Mouse (Mus musculus) C2C12 (cell line): ENCODE results near the gene Cenpj.

Experiments
- CTCF ChIP-seq: IDR thresholded peaks from one replicate; pipeline ENCODE4 v1.5.1; 2011; ENCODE audit not compliant: control insufficient read depth, insufficient read depth, insufficient read length
- MAX ChIP-seq: IDR thresholded peaks from one replicate; pipeline ENCODE4 v1.6.1; 2011; ENCODE audit warnings: mild to moderate bottlenecking, control low read depth
- USF1 ChIP-seq: IDR thresholded peaks from one replicate; pipeline ENCODE4 v1.6.1; 2011; ENCODE audit warnings: low read depth, mild to moderate bottlenecking, control low read depth, moderate library complexity

GRCm38 (mm10) chr14:56502407-56502806 lies 72.8 kb downstream of the Cenpj start:
- TF ChIP-seq CTCF, result no peak
- TF ChIP-seq MAX, result no peak
- no peak for TF ChIP-seq USF1
